Mouse (Mus musculus) cortical plate, adult 2 months (tissue): ENCODE measurements around the gene Oasl2. TPM values are rescaled to one million over a fixed set of nuclear protein-coding genes. Genes with fewer than 3 reads are reported as not detected.
A peak's percentile ranks its signal among the peaks of the same experiment; 100 is the strongest.
"Not testable (repeated sequence)": the region's sequence is repeated elsewhere in the genome, so short reads cannot be mapped to it uniquely, and the experiment has no call there.

Experiments
- H3K27ac ChIP-seq: fragments of 200-500 bp; 2 replicates; pipeline ENCODE4 v1.5.1; 2012; ENCODE audit warnings: low read length, control low read depth, inconsistent platforms; ENCODE audit not compliant: insufficient read depth
- H3K4me1 ChIP-seq: fragments of 200-500 bp; 2 replicates; pipeline ENCODE4 v1.6.1; 2011; ENCODE audit warnings: low read length; ENCODE audit not compliant: control insufficient read depth, insufficient read depth
- H3K4me3 ChIP-seq: fragments of 200-500 bp; 2 replicates; pipeline ENCODE4 v1.5.1; 2011; ENCODE audit warnings: mild to moderate bottlenecking, low read length, control low read depth; ENCODE audit not compliant: insufficient read depth
- CTCF ChIP-seq: fragments of 200-500 bp; IDR thresholded peaks from 2 replicates; pipeline ENCODE4 v1.5.1; 2011; ENCODE audit warnings: mild to moderate bottlenecking, control low read depth, low read length; ENCODE audit not compliant: insufficient read depth; ENCODE audit errors: extremely low read depth
- POLR2A ChIP-seq: fragments of 200-500 bp; IDR thresholded peaks from 2 replicates; pipeline ENCODE4 v1.6.1; 2011; ENCODE audit warnings: mild to moderate bottlenecking, low read length, control low read depth; ENCODE audit not compliant: insufficient read depth; ENCODE audit errors: extremely low read depth
- polyA plus RNA-seq: library from polyadenylated mRNA; depleted of rRNA; stranded (reverse); fragments of >200 nt; gene quantifications from 2 replicates; pipeline ENCODE4 v1.2.3, GENCODE M21; 2012; rRNA removed

The Oasl2 gene
- polyA plus RNA-seq = 7.5 and 8.6 TPM in 2 replicates

DNA sequence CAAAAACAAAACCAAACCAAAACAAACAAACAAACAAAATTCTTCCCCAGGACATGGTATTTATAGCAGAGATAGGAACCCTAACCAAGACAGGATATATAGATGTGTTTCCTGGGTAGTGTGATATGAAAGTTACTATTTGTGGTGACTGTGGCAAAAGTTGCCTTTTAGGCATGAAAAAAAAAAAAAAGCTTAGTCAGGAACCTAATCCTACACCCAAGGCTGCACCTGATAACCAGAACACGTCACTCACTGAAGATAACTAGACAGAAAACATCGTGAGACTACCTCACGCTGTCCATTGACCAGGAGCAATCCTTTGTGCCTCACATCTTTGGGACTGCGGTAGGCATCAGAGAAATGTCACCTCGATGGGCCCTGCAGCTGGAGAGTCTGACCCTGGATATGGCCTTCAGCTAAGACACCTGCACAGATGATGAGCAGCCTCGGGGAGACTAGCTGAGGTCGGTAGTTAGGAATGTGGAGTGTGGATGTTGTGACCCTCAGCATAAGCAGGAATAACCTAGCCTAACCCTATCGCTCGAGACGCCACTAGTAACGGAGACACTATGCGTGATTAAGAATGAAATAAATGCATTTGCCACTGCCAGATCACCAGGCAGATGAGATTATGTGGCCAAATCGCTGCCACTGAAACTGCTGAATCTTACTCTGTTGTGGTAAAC lies at the start of gene Oasl2:
TSS of gene Oasl2 (plus strand) at position 249 of the 686 bp plus-strand sequence.
- TF ChIP-seq CTCF = no peak
- TF ChIP-seq POLR2A = no peak
- peak within 1 kb of the TSS; percentile 29 for H3K4me3 ChIP-seq
- peak within 1 kb of the TSS; percentile 36; the same call in 1 of the 2 replicates for H3K27ac ChIP-seq
- no peaks in the 10 kb centered on the region for H3K4me1 ChIP-seq

DNA sequence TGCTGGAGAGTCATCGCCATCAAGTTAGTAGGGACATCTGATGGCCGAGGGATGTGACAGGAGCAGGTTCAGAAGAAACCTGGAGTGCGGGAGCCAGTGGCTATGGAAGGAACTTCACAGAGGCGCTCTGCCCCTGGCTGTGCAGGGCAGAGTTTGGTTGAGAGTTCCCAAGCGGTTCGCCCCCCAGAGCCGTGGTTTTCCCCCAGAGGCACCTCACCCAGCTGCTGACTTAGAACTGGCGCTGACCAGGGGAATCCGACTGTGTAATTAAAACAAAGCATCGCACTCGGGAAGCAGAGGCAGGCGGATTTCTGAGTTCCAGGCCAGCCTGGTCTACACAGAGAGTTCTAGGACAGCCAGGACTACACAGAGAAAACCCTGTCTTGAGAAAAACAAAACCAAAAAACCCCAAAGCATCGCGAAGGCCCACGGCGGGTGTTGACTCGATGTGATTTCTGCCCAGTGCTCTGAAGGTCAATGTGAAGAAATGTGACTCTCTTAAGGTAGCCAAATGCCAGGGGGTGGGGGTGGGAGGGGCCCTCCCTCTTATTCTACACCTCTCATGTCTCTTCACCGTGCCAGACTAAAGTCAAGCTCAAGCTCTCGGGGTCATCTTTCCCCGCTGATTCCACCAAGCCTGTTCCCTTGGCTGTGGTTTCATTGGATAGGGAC lies 45.0 kb upstream of the Oasl2 start:
- TF ChIP-seq POLR2A (no peak), CTCF (no peak)
- Histone ChIP-seq H3K4me1 (no peaks in the 10 kb centered on the region), H3K4me3 (no peak overlapping the region), H3K27ac (no peak overlapping the region)

DNA sequence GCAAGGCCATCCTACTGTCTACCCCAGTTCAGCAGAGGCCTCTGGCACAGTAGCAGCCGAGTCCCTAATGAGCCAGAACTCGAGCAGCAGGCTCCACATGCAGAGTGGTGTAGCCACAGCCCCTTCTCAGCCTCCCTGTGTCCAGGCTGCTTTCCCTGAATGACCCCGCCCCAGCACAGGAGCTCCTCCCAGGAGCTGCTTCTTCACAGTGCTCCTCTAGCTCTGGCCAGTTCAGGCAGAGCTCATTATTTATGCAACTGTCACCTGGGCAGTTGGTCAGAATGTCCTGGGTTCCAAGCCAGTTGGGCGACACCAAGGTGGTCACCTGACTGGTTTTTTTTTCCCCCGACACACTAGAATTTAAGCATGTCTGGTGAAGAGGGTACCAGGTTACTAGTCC lies 43.4 kb upstream of the Oasl2 start, which contains the start of gene 4930519G04Rik:
TSS of gene 4930519G04Rik (plus strand) at position 301 of the 400 bp plus-strand sequence.
- H3K4me1 ChIP-seq, H3K27ac ChIP-seq, H3K4me3 ChIP-seq: not testable (repeated sequence)

DNA sequence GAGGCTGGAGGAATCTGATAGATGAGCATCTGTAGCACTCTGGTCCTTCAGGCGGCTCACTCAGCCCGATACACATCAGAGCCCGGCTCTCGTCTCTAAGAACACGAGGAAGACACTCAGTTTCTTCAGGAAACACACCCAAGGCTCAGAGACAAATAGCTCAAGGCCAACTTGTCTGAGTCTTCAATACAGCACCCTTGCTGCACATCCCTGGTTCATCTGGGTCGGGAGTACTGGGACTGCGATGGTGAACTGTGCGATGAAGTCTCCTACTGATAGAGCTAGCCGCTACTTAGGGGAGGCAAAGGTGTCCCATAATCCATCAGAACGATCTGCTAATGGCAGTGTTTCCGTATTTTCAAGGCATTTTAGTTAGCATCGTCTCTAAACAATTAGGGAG lies 38.2 kb upstream of the Oasl2 start, which contains the start of gene Gm9936:
TSS of gene Gm9936 (minus strand) at position 101 of the 400 bp plus-strand sequence.
- Histone ChIP-seq H3K4me1 (no peaks in the 10 kb centered on the region), H3K27ac (no peak within 1 kb of the TSS), H3K4me3 (peak within 1 kb of the TSS; percentile 12)
- TF ChIP-seq POLR2A = no peak
- TF ChIP-seq CTCF = no peak

DNA sequence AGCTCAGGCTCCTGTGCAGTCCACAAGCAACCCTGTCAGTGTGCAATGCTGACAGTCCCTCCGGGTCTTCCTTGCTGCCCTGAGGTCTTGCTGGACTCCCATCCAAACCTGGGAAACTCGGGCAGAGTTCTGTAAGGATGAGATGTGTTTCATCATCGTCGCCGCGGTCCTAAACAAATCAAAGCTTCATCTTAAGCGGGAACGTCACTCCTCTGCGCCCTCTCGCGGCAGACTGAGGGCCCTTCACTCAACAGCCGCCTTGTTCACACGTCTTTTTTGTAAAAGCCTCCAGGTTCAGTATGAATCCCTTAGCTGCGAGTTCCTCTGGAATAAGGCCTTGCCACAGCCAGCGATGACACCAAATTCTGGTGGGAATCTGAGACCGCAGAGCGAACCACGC lies 37.5 kb upstream of the Oasl2 start:
- Histone ChIP-seq H3K4me3 (peak overlapping the region; percentile 12), H3K27ac (no peak overlapping the region), H3K4me1 (no peaks in the 10 kb centered on the region)
- TF ChIP-seq CTCF (peak; percentile 77), POLR2A (no peak)

DNA sequence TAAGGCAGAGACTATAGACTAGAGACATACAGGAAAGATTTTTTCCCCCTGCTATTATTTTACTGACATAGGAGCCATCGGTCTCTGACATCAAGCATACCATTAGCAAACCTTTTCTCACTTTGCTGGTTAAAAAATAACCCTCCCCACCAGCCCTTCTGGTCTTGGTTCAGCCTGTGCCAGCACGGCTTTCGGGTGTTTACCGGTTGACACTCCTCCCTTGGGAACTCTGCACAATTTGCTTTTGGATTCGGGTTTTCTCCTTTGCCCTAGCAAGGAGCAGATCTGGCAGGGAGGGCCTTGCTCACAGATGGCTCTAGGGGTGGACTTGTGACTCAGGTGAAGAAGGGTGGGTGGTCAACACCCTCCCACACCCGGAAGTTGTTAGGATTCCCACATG lies 35.0 kb upstream of the Oasl2 start:
- no peaks in the 10 kb centered on the region for H3K4me1 ChIP-seq
- TF ChIP-seq CTCF (no peak), POLR2A (no peak)
- no peak overlapping the region for H3K4me3 ChIP-seq
- no peak overlapping the region for H3K27ac ChIP-seq

DNA sequence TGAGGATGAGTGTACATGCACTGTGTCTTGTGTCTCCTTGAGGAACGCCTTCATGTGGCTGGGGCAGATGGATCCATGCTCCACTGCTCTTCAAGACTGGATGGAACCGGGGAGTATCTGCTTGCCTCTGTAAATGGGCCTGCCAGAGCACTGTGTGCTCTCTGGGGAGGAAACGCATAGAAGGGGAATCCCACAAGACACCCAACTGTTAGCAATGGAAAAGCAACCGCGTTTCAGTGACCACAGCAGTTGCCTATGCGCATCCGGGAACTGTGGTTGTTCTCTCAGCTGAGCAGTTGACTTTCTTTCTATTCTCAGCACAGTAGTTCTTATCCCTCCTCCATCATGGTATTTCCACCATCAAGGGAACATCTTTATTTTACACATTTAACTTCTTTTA lies 31.9 kb upstream of the Oasl2 start:
- TF ChIP-seq CTCF (no peak), POLR2A (no peak)
- Histone ChIP-seq H3K27ac (no peak overlapping the region), H3K4me3 (no peak overlapping the region), H3K4me1 (no peaks in the 10 kb centered on the region)

DNA sequence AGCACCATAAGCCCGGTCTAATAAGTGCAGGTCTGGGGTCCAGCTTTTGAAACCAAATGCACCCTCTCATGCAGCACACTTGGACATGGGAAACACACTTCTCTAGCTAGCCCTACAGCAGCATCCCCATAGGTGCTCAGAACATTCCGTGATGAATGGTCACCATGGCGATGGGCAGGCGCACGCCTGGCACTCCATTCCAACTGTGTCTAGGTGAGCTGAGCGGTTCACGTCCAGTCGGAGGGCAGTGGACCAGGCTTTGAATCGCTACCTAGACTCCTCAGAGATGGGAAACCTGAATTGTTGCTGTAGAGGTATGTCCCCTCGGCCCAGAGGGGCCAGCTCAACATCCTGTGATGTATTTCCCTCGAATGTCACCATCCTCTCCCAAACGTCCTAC lies 31.5 kb upstream of the Oasl2 start:
- Histone ChIP-seq H3K4me1 (no peaks in the 10 kb centered on the region), H3K27ac (no peak overlapping the region), H3K4me3 (no peak overlapping the region)
- no peak for TF ChIP-seq CTCF
- no peak for TF ChIP-seq POLR2A

DNA sequence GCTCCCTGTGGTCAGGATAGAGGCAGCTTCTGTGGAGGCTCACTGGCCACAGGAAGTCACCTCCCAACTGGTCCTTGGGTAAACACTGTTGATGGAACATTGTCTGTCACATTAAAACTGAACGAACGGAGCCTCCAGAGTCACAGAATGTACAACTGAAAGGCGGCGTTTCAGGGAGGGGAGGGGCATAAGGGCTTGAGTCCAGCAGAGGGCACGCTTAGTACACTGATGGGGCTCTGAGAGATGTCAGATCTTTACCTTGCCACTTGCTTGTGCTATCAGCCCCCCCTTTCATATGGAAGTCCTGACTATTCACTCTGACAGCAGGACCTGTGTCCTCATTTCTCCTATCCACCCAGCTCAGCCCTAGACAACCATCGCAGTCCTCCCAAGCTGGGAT lies 20.9 kb upstream of the Oasl2 start:
- H3K27ac ChIP-seq = no peak overlapping the region
- no peak for TF ChIP-seq POLR2A
- TF ChIP-seq CTCF = no peak
- no peaks in the 10 kb centered on the region for H3K4me1 ChIP-seq
- no peak overlapping the region for H3K4me3 ChIP-seq

DNA sequence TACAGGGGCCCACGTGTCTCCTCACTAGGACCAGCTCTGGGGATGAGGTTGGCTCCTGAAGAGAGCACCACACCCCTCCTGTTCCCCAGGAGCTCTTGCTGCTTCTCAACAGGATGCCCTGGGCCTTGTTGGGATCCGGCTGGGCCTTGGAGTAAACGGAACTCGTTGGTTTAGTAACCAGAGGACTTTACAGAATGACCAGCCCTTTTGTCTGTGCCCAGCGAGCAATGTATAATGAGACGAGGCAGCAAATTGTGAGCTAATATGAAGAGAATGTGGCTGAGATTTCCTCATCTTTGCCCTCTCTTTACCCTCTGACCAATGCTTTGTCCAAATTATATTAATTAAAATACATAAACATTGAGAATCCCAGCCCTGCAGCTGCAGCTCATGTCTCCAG lies 20.4 kb upstream of the Oasl2 start:
- H3K4me3 ChIP-seq = no peak overlapping the region
- H3K4me1 ChIP-seq = no peaks in the 10 kb centered on the region
- TF ChIP-seq POLR2A (no peak), CTCF (no peak)
- H3K27ac ChIP-seq = no peak overlapping the region
